Mouse (Mus musculus): ENCODE data around the gene Erp27. TPM values are rescaled to one million over a fixed set of nuclear protein-coding genes. Genes with fewer than 3 reads are reported as not detected.
"Not testable (repeated sequence)": the region's sequence is repeated elsewhere in the genome, so short reads cannot be mapped to it uniquely, and the experiment has no call there.

The Erp27 gene
- total RNA-seq, 2 experiments from 2014 or later, result 0.57 to 0.76 TPM

- DNase-seq (ENCODE audit: low spot score in 2 of 2), result no peak
Measured at GRCm38 (mm10) chr6:136910247-136910890, 11.6 kb downstream of the Erp27 start.

- no peak for DNase-seq (ENCODE audit: low spot score in 2 of 2)
Measured at GRCm38 (mm10) chr6:136906937-136907293, 15.1 kb downstream of the Erp27 start.

GRCm38 (mm10) chr6:136906283-136906936, 15.6 kb downstream of the Erp27 start:
- no peak for DNase-seq (ENCODE audit: low spot score in 2 of 2)

GRCm38 (mm10) chr6:136903885-136904470, 18.0 kb downstream of the Erp27 start:
- DNase-seq (ENCODE audit: low spot score in 2 of 2), result no peak

- no peak for DNase-seq (ENCODE audit: low spot score in 2 of 2)
Measured at GRCm38 (mm10) chr6:136902527-136902926, 19.5 kb downstream of the Erp27 start.

- no peak for DNase-seq (ENCODE audit: low spot score in 2 of 2)
Measured at GRCm38 (mm10) chr6:136901010-136901409, 21.0 kb downstream of the Erp27 start.

GRCm38 (mm10) chr6:136900369-136901009, 21.5 kb downstream of the Erp27 start:
- no peak for DNase-seq (ENCODE audit: low spot score in 2 of 2)

- DNase-seq (ENCODE audit: low spot score in 2 of 2), result no peak
Measured at GRCm38 (mm10) chr6:136898954-136899353, 23.0 kb downstream of the Erp27 start.

- DNase-seq (ENCODE audit: low spot score in 2 of 2), result no peak
Measured at GRCm38 (mm10) chr6:136898222-136898621, 23.8 kb downstream of the Erp27 start.

- no peak for DNase-seq (ENCODE audit: low spot score in 2 of 2)
Measured at GRCm38 (mm10) chr6:136897789-136898188, 24.2 kb downstream of the Erp27 start.

- no peak for DNase-seq (ENCODE audit: low spot score in 2 of 2)
Measured at GRCm38 (mm10) chr6:136894532-136895339, 27.2 kb downstream of the Erp27 start.

- no peak for DNase-seq (ENCODE audit: low spot score in 2 of 2)
Measured at GRCm38 (mm10) chr6:136892002-136892401, 30.0 kb downstream of the Erp27 start.

GRCm38 (mm10) chr6:136889554-136889953, 32.4 kb downstream of the Erp27 start:
- no peak for DNase-seq (ENCODE audit: low spot score in 2 of 2)

GRCm38 (mm10) chr6:136889067-136889466, 32.9 kb downstream of the Erp27 start:
- DNase-seq (ENCODE audit: low spot score in 2 of 2), result no peak

- no peak for DNase-seq (ENCODE audit: low spot score in 2 of 2)
Measured at GRCm38 (mm10) chr6:136887854-136888253, 34.1 kb downstream of the Erp27 start.

GRCm38 (mm10) chr6:136884766-136885165, 37.2 kb downstream of the Erp27 start:
- DNase-seq (ENCODE audit: low spot score in 2 of 2), result not testable (repeated sequence)

GRCm38 (mm10) chr6:136883961-136884360, 38.0 kb downstream of the Erp27 start:
- no peak for DNase-seq (ENCODE audit: low spot score in 2 of 2)

- DNase-seq (ENCODE audit: low spot score in 2 of 2), result no peak
Measured at GRCm38 (mm10) chr6:136883431-136883915, 38.5 kb downstream of the Erp27 start.

GRCm38 (mm10) chr6:136881678-136882077, 40.3 kb downstream of the Erp27 start:
- DNase-seq (ENCODE audit: low spot score in 2 of 2), result no peak

- no peak for DNase-seq (ENCODE audit: low spot score in 2 of 2)
Measured at GRCm38 (mm10) chr6:136875670-136876069, 46.3 kb downstream of the Erp27 start, which contains the start of gene Mgp. Gene Mgp (minus strand): TSS chr6:136875823.

- no peak for DNase-seq (ENCODE audit: low spot score in 2 of 2)
Measured at GRCm38 (mm10) chr6:136874599-136874998, 47.4 kb downstream of the Erp27 start.
